Mouse (Mus musculus) ovary, adult 10 weeks (tissue): ENCODE data around the gene Vmn2r33. TPM values are rescaled to one million over a fixed set of nuclear protein-coding genes. Genes with fewer than 3 reads are reported as not detected.

Experiments
- polyA plus RNA-seq: library from polyadenylated mRNA; stranded (reverse); fragments of 350-450 nt; fragmentation: Illumina TruSeq; extraction: RNeasy Lipid Tissue Mini Kit (QIAGEN cat#74804); gene quantifications from one replicate; pipeline ENCODE4 v1.2.3, GENCODE M21; 2014

The Vmn2r33 gene
- not detected for polyA plus RNA-seq

DNA sequence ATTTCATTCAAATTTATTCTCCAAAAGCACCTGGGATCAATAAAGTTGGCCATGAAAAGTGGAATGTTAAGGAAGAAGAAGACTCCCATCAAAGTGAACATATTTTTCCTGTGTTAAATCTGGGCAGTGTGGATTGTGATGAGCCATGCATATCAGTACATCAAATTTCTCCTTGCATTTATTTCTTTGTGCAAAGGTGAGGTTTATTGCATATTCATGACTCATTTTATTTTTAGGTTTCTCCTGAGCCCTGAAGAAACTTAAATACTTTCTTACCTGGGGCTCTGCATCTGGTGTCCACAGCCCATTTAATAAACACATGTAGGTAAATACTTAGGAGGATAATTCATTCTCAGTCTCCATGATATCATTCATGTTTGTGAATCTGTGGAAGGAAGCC, at the start of gene Vmn2r33:
Gene Vmn2r33, minus strand, starts transcription at position 101 of the 400 bp plus-strand sequence.

Other genes with a start within 250 kb of the Vmn2r33 start
- gene Vmn2r30, start 229.2 kb downstream of the Vmn2r33 start, polyA plus RNA-seq: 0.06 TPM
- gene Gm45783, start 192.2 kb downstream of the Vmn2r33 start, polyA plus RNA-seq: not detected
- not detected for gene Vmn2r31, start 167.1 kb downstream of the Vmn2r33 start, polyA plus RNA-seq
- gene Vmn2r32, start 86.8 kb downstream of the Vmn2r33 start, polyA plus RNA-seq: not detected
- not detected for gene Vmn2r34, start 122.7 kb upstream of the Vmn2r33 start, polyA plus RNA-seq